Mouse (Mus musculus): Measurements from ENCODE around the gene Zfand6. TPM values are rescaled to one million over a fixed set of nuclear protein-coding genes. Genes with fewer than 3 reads are reported as not detected.

The Zfand6 gene
- total and polyA plus RNA-seq, 2 experiments: 94.2 to 134 TPM

- peak overlapping the region; percentile 26; the same call in 1 of the 2 replicates for H3K4me3 ChIP-seq (ENCODE audit: insufficient read depth, low read depth, low read length)
Observed at GRCm38 (mm10) chr7:84686380-84686779, 3.4 kb downstream of the Zfand6 start.

GRCm38 (mm10) chr7:84684675-84685074, 5.1 kb downstream of the Zfand6 start:
- H3K9ac ChIP-seq (ENCODE audit: low read depth, low read length): no peak overlapping the region
- H3K27me3 ChIP-seq (ENCODE audit: control insufficient read depth, insufficient read depth, low read length): no peaks in the 10 kb centered on the region
- H3K36me3 ChIP-seq (ENCODE audit: control insufficient read depth, insufficient read depth, low read length): no peaks in the 10 kb centered on the region
- H3K79me2 ChIP-seq (ENCODE audit: control insufficient read depth, insufficient read depth, low read length): peaks cover 24% of the 10 kb centered on the region; the same call in 1 of the 2 replicates
- H3K4me3 ChIP-seq (ENCODE audit: insufficient read depth, low read depth, low read length): no peak overlapping the region
- H3K27ac ChIP-seq (replicated peaks; ENCODE audit: insufficient read depth, low read depth, low read length): peak overlapping the region; percentile 41
- 40% methylated on average over 1 of the region's 1 CpGs for WGBS
- peaks cover 26% of the 10 kb centered on the region for H3K4me1 ChIP-seq (ENCODE audit: control insufficient read depth, insufficient read depth, low read length)
- TF ChIP-seq CTCF (IDR thresholded peaks at IDR 0.05; ENCODE audit: low read depth, low read length) (no peak), POLR2A (IDR thresholded peaks at IDR 0.05; ENCODE audit: extremely low read depth, insufficient read depth, low read length) (no peak)
- DNase-seq (ENCODE audit: extremely low read depth, low read depth, low spot score): peak; percentile 59

More at GRCm38 (mm10) chr7:84686380-84686779, 3.4 kb downstream of the Zfand6 start:
- DNase-seq (ENCODE audit: extremely low read depth, low read depth, low spot score): peak; percentile 93
- TF ChIP-seq POLR2A (IDR thresholded peaks at IDR 0.05; ENCODE audit: extremely low read depth, insufficient read depth, low read length) (no peak), CTCF (IDR thresholded peaks at IDR 0.05; ENCODE audit: low read depth, low read length) (no peak)
- WGBS: 17% methylated on average over 2 of the region's 2 CpGs
- Histone ChIP-seq H3K9ac (ENCODE audit: low read depth, low read length) (peak overlapping the region; percentile 43; the same call in 1 of the 2 replicates), H3K36me3 (ENCODE audit: control insufficient read depth, insufficient read depth, low read length) (no peaks in the 10 kb centered on the region), H3K27ac (replicated peaks; ENCODE audit: insufficient read depth, low read depth, low read length) (peak overlapping the region; percentile 73), H3K27me3 (ENCODE audit: control insufficient read depth, insufficient read depth, low read length) (no peaks in the 10 kb centered on the region), H3K79me2 (ENCODE audit: control insufficient read depth, insufficient read depth, low read length) (peaks cover 24% of the 10 kb centered on the region; the same call in 1 of the 2 replicates), H3K4me1 (ENCODE audit: control insufficient read depth, insufficient read depth, low read length) (peaks cover 21% of the 10 kb centered on the region)

- no peak for TF ChIP-seq POLR2A (IDR thresholded peaks at IDR 0.05; ENCODE audit: extremely low read depth, insufficient read depth, low read length)
- TF ChIP-seq CTCF (IDR thresholded peaks at IDR 0.05; ENCODE audit: low read depth, low read length): no peak
- Histone ChIP-seq H3K4me3 (ENCODE audit: insufficient read depth, low read depth, low read length) (no peak overlapping the region), H3K36me3 (ENCODE audit: control insufficient read depth, insufficient read depth, low read length) (no peaks in the 10 kb centered on the region), H3K9ac (ENCODE audit: low read depth, low read length) (no peak overlapping the region), H3K79me2 (ENCODE audit: control insufficient read depth, insufficient read depth, low read length) (peaks cover 21% of the 10 kb centered on the region; the same call in 1 of the 2 replicates), H3K27me3 (ENCODE audit: control insufficient read depth, insufficient read depth, low read length) (no peaks in the 10 kb centered on the region), H3K4me1 (ENCODE audit: control insufficient read depth, insufficient read depth, low read length) (peaks cover 26% of the 10 kb centered on the region), H3K27ac (replicated peaks; ENCODE audit: insufficient read depth, low read depth, low read length) (no peak overlapping the region)
- no peak for DNase-seq (ENCODE audit: extremely low read depth, low read depth, low spot score)
- 90% methylated on average over 1 of the region's 1 CpGs for WGBS
Observed at GRCm38 (mm10) chr7:84681558-84681957, 8.2 kb downstream of the Zfand6 start.

GRCm38 (mm10) chr7:84680931-84681330, 8.8 kb downstream of the Zfand6 start:
- no peak for DNase-seq (ENCODE audit: extremely low read depth, low read depth, low spot score)
- TF ChIP-seq CTCF (IDR thresholded peaks at IDR 0.05; ENCODE audit: low read depth, low read length) (no peak), POLR2A (IDR thresholded peaks at IDR 0.05; ENCODE audit: extremely low read depth, insufficient read depth, low read length) (no peak)
- H3K79me2 ChIP-seq (ENCODE audit: control insufficient read depth, insufficient read depth, low read length): peaks cover 22% of the 10 kb centered on the region; the same call in 1 of the 2 replicates
- H3K9ac ChIP-seq (ENCODE audit: low read depth, low read length): no peak overlapping the region
- peaks cover 29% of the 10 kb centered on the region for H3K4me1 ChIP-seq (ENCODE audit: control insufficient read depth, insufficient read depth, low read length)
- H3K27ac ChIP-seq (replicated peaks; ENCODE audit: insufficient read depth, low read depth, low read length): no peak overlapping the region
- H3K4me3 ChIP-seq (ENCODE audit: insufficient read depth, low read depth, low read length): no peak overlapping the region
- no peaks in the 10 kb centered on the region for H3K36me3 ChIP-seq (ENCODE audit: control insufficient read depth, insufficient read depth, low read length)
- no peaks in the 10 kb centered on the region for H3K27me3 ChIP-seq (ENCODE audit: control insufficient read depth, insufficient read depth, low read length)

- no peaks in the 10 kb centered on the region for H3K27me3 ChIP-seq (ENCODE audit: control insufficient read depth, insufficient read depth, low read length)
- H3K36me3 ChIP-seq (ENCODE audit: control insufficient read depth, insufficient read depth, low read length): no peaks in the 10 kb centered on the region
- no peak overlapping the region for H3K4me3 ChIP-seq (ENCODE audit: insufficient read depth, low read depth, low read length)
- no peak overlapping the region for H3K27ac ChIP-seq (replicated peaks; ENCODE audit: insufficient read depth, low read depth, low read length)
- TF ChIP-seq CTCF (IDR thresholded peaks at IDR 0.05; ENCODE audit: low read depth, low read length): no peak
- TF ChIP-seq POLR2A (IDR thresholded peaks at IDR 0.05; ENCODE audit: extremely low read depth, insufficient read depth, low read length): no peak
- DNase-seq (ENCODE audit: extremely low read depth, low read depth, low spot score): no peak
- H3K79me2 ChIP-seq (ENCODE audit: control insufficient read depth, insufficient read depth, low read length): peaks cover 26% of the 10 kb centered on the region; the same call in 1 of the 2 replicates
- 72% methylated on average over 2 of the region's 2 CpGs for WGBS
- peaks cover 27% of the 10 kb centered on the region for H3K4me1 ChIP-seq (ENCODE audit: control insufficient read depth, insufficient read depth, low read length)
- no peak overlapping the region for H3K9ac ChIP-seq (ENCODE audit: low read depth, low read length)
Observed at GRCm38 (mm10) chr7:84680092-84680491, 9.7 kb downstream of the Zfand6 start.

GRCm38 (mm10) chr7:84679264-84679663, 10.5 kb downstream of the Zfand6 start:
- Histone ChIP-seq H3K27me3 (ENCODE audit: control insufficient read depth, insufficient read depth, low read length) (no peaks in the 10 kb centered on the region), H3K27ac (replicated peaks; ENCODE audit: insufficient read depth, low read depth, low read length) (no peak overlapping the region), H3K4me3 (ENCODE audit: insufficient read depth, low read depth, low read length) (peak overlapping the region; percentile 38; the same call in 1 of the 2 replicates), H3K79me2 (ENCODE audit: control insufficient read depth, insufficient read depth, low read length) (peaks cover 22% of the 10 kb centered on the region; the same call in 1 of the 2 replicates), H3K4me1 (ENCODE audit: control insufficient read depth, insufficient read depth, low read length) (peaks cover 21% of the 10 kb centered on the region), H3K9ac (ENCODE audit: low read depth, low read length) (no peak overlapping the region), H3K36me3 (ENCODE audit: control insufficient read depth, insufficient read depth, low read length) (no peaks in the 10 kb centered on the region)
- peak; percentile 80 for DNase-seq (ENCODE audit: extremely low read depth, low read depth, low spot score)
- 8% methylated on average over 4 of the region's 4 CpGs for WGBS
- TF ChIP-seq POLR2A (IDR thresholded peaks at IDR 0.05; ENCODE audit: extremely low read depth, insufficient read depth, low read length) (no peak), CTCF (IDR thresholded peaks at IDR 0.05; ENCODE audit: low read depth, low read length) (no peak)
